Mouse (Mus musculus) erythroblast, embryonic 14.5 days (primary cell): ENCODE measurements around the gene Zcchc14. TPM values are rescaled to one million over a fixed set of nuclear protein-coding genes. Genes with fewer than 3 reads are reported as not detected.
"Not testable (repeated sequence)": the region's sequence is repeated elsewhere in the genome, so short reads cannot be mapped to it uniquely, and the experiment has no call there.

ENCODE experiments used
- H3K27me3 ChIP-seq: 2 replicates; pipeline ENCODE4 v1.6.1; 2012; ENCODE audit warnings: inconsistent platforms; ENCODE audit not compliant: control insufficient read depth
- H3K36me3 ChIP-seq: 2 replicates; pipeline ENCODE4 v1.6.1; 2012; ENCODE audit warnings: mild to moderate bottlenecking, inconsistent platforms; ENCODE audit not compliant: control insufficient read depth
- H3K4me1 ChIP-seq: 2 replicates; pipeline ENCODE4 v1.6.1; 2012; ENCODE audit warnings: inconsistent platforms; ENCODE audit not compliant: control insufficient read depth
- H3K4me3 ChIP-seq: replicated peaks from 2 replicates; pipeline ENCODE3; 2012; ENCODE audit warnings: moderate library complexity, mild to moderate bottlenecking, inconsistent platforms
- H3K9me3 ChIP-seq: 2 replicates; pipeline ENCODE4 v1.6.1; 2012; ENCODE audit warnings: low read length, inconsistent platforms, mixed read lengths; ENCODE audit not compliant: control insufficient read depth
- GATA1 ChIP-seq: IDR thresholded peaks from 2 replicates; pipeline ENCODE4 v1.6.1; 2012; ENCODE audit warnings: low read length, inconsistent platforms, mixed read lengths
- TAL1 ChIP-seq: IDR thresholded peaks from 3 replicates; pipeline ENCODE4 v1.6.1; 2012; ENCODE audit warnings: low read length, inconsistent platforms, mixed read lengths
- polyA plus RNA-seq: library from polyadenylated mRNA; stranded (reverse); fragments of >175 nt; gene quantifications from 2 replicates; pipeline ENCODE4 v1.2.3, GENCODE M21; 2012

The Zcchc14 gene
- polyA plus RNA-seq, 1 experiment: not detected

DNA sequence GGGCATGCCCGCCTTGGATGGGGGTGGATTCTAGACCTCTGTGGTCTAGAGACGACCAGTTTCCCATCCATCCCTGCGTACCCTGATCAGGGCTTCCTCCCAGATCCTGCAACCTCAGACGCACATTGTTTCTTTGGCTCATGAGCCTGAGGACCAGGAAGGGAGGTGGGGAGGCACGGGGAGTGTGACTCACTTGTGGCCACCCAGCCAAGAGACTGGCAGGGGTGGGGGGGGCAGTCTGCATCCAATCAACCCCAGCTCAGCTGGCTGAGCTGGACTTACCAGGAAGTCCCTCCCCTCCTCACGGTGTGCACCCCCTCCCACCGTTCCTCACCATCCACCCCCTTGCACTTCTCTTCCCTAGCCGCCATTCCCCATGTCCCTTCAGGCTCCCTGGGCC, 16.5 kb upstream of the Zcchc14 start:
- H3K9me3 ChIP-seq: no peaks in the 10 kb centered on the region
- TF ChIP-seq GATA1 (no peak), TAL1 (no peak)
- H3K4me1 ChIP-seq: no peaks in the 10 kb centered on the region
- no peak overlapping the region for H3K4me3 ChIP-seq
- peaks cover 13% of the 10 kb centered on the region for H3K27me3 ChIP-seq
- H3K36me3 ChIP-seq: no peaks in the 10 kb centered on the region

DNA sequence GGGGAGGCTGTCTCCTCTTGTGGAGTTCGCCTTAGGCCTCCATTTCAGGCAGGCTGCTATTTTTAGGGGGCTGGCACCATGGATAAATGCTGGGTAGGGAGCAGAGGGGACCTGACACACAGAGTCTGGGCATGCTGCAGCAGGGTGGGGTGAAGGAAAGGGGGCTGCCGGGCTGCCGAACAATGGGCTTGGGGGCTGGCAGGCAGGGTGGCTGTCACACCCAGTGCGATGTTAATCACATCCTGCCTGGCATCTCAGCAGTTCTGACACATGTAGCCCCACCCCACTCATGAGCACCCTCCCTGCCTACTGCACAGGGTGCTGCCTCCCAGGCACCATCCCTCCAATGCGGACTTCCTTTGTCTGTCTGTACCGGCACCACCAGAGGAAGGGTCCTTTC, 15.9 kb upstream of the Zcchc14 start:
- H3K9me3 ChIP-seq: no peaks in the 10 kb centered on the region
- no peak overlapping the region for H3K4me3 ChIP-seq
- no peaks in the 10 kb centered on the region for H3K4me1 ChIP-seq
- no peaks in the 10 kb centered on the region for H3K36me3 ChIP-seq
- peaks cover 13% of the 10 kb centered on the region for H3K27me3 ChIP-seq
- no peak for TF ChIP-seq TAL1
- no peak for TF ChIP-seq GATA1

DNA sequence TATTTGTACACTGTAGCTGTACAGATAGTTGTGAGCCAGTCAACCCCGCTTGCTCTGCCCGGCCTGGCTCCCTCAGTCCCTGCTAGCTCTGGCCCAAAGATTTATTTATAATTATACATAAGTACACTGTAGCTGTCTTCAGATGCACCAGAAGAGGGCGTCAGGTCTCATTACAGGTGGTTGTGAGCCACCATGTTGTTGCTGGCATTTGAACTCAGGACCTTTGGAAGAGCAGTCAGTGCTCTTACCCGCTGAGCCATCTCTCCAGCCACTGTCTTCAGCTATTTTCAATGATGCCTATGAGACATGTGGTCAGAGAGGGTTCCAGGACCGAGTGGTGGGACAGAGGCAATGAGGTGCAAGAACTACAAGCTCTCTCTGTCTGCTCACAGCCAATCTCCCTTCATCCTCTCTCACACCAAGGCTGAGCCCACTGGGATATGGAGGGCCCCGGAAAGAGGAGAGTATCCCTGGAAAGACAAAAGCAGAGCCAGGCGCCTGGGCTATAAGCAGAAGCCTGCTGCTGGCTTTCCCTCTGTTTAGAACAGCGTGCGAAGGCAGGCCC, 15.3 kb upstream of the Zcchc14 start:
- H3K4me1 ChIP-seq, H3K9me3 ChIP-seq, H3K4me3 ChIP-seq, H3K36me3 ChIP-seq: not testable (repeated sequence)
- H3K27me3 ChIP-seq: peaks cover 13% of the 10 kb centered on the region

DNA sequence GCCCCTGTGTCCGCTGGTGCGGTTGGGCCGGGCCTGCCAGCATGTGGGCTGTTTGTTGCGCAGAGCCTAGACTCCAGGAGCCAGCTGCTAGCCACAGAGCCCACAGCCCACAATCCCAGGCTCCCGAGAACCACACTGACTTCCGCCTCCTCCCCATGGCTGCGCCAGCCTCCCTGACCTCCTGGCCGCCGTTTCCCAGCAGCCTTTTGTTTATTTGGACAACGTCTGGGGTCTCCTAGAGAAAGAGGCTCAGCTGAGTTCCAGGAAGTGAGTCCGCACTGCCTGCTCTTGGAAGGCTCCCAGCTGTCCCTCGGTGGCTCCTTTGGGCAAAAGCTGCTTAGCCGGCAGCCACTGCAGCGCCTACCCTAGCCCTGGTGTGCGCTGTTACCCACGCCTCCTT, 12.6 kb upstream of the Zcchc14 start:
- Histone ChIP-seq H3K4me3 (no peak overlapping the region), H3K27me3 (peaks cover 13% of the 10 kb centered on the region), H3K4me1 (no peaks in the 10 kb centered on the region), H3K9me3 (no peaks in the 10 kb centered on the region), H3K36me3 (no peaks in the 10 kb centered on the region)
- TF ChIP-seq GATA1 (no peak), TAL1 (no peak)

DNA sequence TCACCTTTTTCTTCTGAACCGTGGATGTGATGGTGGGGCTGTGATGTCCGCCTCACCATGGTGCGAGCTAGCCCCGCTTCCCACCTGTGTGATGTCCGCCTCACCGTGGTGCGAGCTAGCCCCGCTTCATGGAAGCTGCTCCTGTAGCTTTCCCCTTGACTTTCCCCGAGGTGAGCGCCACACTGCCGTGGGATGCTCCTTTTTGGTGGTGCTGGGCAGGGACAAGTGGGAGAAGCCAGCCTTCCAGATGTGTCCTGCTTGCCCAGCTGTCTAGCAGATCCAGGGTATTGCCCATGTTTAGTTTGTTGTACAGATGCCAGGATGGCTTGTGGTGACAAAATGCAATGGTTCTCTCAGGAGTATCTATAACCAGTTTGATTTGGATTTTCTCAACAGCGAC, 10.4 kb upstream of the Zcchc14 start:
- Histone ChIP-seq H3K9me3 (no peaks in the 10 kb centered on the region), H3K27me3 (peaks cover 6% of the 10 kb centered on the region), H3K4me3 (no peak overlapping the region), H3K36me3 (no peaks in the 10 kb centered on the region), H3K4me1 (no peaks in the 10 kb centered on the region)
- TF ChIP-seq TAL1 (no peak), GATA1 (no peak)

DNA sequence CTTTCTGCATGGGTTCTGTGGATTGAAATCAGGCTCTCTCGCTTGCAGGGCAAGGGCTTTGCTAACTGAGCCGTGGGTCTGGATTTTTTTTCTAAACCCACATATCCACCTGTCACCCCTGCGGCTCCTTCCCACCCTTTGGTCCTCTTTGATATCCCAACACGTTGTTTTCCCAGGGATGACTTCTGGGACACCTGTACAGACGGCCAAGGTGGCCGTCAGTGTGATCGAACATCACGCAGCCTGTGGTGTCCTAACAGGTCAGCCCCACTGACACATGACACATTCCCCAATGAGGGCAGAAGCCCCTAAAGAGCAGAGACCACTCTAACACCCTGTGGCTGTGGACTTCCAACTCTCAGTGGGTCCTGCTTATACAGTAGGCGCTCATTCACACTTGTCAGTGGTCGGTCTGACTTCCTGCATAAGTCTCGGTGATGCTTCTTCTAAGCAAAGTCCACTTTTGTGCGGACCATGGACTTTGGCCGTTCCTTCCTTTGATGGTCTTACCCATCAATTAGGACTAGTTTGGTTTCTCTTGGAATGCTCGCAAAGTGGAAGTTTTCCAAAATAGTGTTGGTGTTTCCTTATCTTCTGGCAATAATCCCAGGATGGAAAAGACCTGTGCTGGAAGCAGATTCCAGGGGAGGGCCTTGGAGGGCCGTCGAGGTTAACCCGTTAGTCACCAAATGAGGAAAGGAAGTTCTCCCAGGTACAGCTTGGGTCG, 9.1 kb upstream of the Zcchc14 start:
- Histone ChIP-seq H3K9me3 (no peaks in the 10 kb centered on the region), H3K27me3 (peaks cover 8% of the 10 kb centered on the region), H3K4me3 (no peak overlapping the region), H3K4me1 (no peaks in the 10 kb centered on the region), H3K36me3 (no peaks in the 10 kb centered on the region)
- no peak for TF ChIP-seq TAL1
- no peak for TF ChIP-seq GATA1

DNA sequence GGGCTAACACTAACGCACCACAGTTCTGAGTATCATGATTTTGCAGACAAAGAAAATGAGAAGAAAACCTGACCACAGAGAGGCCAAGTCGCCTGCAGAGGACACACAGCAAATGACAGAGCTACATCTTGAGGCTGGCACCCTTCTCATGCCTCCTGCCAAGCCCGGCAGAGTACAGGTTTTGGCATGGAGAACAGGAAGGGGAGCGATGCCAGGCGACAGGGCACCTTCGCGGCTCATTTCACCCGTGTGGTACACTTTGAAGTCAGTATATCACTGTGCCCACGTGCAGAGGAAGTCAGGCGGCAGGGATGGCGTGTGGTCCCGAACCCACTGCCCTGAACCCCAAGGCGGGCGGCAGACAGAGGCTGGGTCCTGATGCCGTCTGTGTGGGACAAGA, 7.9 kb upstream of the Zcchc14 start:
- no peak overlapping the region for H3K4me3 ChIP-seq
- H3K9me3 ChIP-seq: no peaks in the 10 kb centered on the region
- H3K36me3 ChIP-seq: no peaks in the 10 kb centered on the region
- no peaks in the 10 kb centered on the region for H3K4me1 ChIP-seq
- TF ChIP-seq GATA1: no peak
- no peak for TF ChIP-seq TAL1
- peaks cover 12% of the 10 kb centered on the region for H3K27me3 ChIP-seq

DNA sequence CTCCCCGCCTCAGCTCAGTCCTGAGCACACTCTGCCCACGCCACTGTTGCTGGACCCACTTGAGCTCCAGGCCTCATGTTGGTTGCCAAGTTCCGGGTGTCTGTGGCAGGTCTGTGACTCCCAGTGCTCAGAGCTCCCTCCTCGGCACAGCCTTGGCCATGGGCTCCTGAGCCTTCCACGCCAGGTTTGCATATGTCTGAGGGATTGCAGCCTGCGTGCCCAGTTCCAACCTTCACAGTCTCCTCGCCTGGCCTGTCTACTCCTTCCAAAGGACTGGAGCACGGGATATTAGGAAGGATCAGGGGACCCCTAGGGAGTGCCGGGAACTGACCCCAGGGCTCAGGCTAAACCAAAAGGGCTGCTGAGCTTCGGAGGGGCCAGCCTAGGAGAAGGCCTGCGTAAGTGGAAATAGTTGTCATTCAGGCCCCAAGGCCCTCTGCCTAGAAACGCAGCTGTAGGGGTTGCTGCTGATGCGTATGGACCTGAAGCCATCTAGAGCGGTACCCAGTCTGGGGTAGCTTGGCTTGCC, 2.3 kb upstream of the Zcchc14 start:
- H3K4me1 ChIP-seq: peaks cover 2% of the 10 kb centered on the region
- peaks cover 61% of the 10 kb centered on the region for H3K27me3 ChIP-seq
- no peak overlapping the region for H3K4me3 ChIP-seq
- TF ChIP-seq TAL1 (no peak), GATA1 (no peak)
- H3K9me3 ChIP-seq: peaks cover 7% of the 10 kb centered on the region; the same call in 1 of the 2 replicates
- H3K36me3 ChIP-seq: no peaks in the 10 kb centered on the region

DNA sequence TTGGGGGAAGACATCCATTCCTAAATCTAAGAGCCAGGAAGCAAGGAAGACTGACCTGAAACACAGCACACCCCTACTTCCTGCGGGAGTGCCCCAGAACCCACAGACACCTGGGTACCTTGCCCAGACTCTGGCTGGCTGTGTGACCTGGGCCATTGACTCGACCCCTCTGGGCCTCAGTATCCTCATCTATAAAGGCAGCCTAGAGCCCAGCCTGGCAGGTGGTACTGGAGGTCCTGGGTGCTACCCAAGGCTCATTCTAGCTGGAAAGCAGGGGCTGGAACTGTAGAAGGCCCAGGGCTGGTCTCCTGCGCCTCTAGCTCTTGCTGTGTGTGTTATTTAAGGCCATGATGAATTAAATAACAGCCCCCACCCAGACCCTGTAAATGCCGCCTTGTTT, 1.4 kb upstream of the Zcchc14 start:
- TF ChIP-seq GATA1 (no peak), TAL1 (no peak)
- Histone ChIP-seq H3K4me1 (peaks cover 2% of the 10 kb centered on the region), H3K9me3 (peaks cover 7% of the 10 kb centered on the region; the same call in 1 of the 2 replicates), H3K36me3 (no peaks in the 10 kb centered on the region), H3K4me3 (no peak overlapping the region), H3K27me3 (peaks cover 68% of the 10 kb centered on the region)
